Mouse (Mus musculus): ENCODE results near the gene Klhdc8a. TPM values are rescaled to one million over a fixed set of nuclear protein-coding genes. Genes with fewer than 3 reads are reported as not detected.
"Not testable (repeated sequence)": the region's sequence is repeated elsewhere in the genome, so short reads cannot be mapped to it uniquely, and the experiment has no call there.

Gene Klhdc8a
- polyA plus RNA-seq, 1 experiment from 2014 or later: 141 TPM

- DNase-seq (ENCODE audit: low read depth, low spot score): no peak
- no peak for TF ChIP-seq CTCF (IDR thresholded peaks at IDR 0.05)
- ChIA-PET CTCF (interaction anchor here (0.9 to 2.6 kb wide), 2 partner anchors 16 to 23 kb away, joined by 3 to 12 read pairs; no protein-coding TSS in a partner anchor), POLR2A (interaction anchor here (0.5 to 1.9 kb wide), 2 partner anchors 9 to 11 kb away, joined by 3 to 6 read pairs; no protein-coding TSS in a partner anchor)
- in situ Hi-C loops (cut with MboI; ENCODE audit: low pct_unique_long_range_greater_than_20kb): no loop called here
- H3K27me3 ChIP-seq: no peaks in the 10 kb centered on the region
- no peak for ATAC-seq
Observed at GRCm38 (mm10) chr1:132268418-132269060, 29.9 kb upstream of the Klhdc8a start.

GRCm38 (mm10) chr1:132271237-132271636 is 27.2 kb upstream of the Klhdc8a start:
- TF ChIP-seq CTCF (IDR thresholded peaks at IDR 0.05): no peak
- no peak for ATAC-seq
- in situ Hi-C loops (cut with MboI; ENCODE audit: low pct_unique_long_range_greater_than_20kb): no loop called here
- DNase-seq (ENCODE audit: low read depth, low spot score): no peak
- CTCF ChIA-PET: interaction anchor here (0.9 to 1.5 kb wide), 2 partner anchors 9 to 44 kb away, joined by 3 to 4 read pairs; no protein-coding TSS in a partner anchor
- POLR2A ChIA-PET: interaction anchor here (0.6 kb wide), 2 partner anchors 66 to 84 kb away, joined by 3 read pairs; no protein-coding TSS in a partner anchor
- H3K27me3 ChIP-seq: no peaks in the 10 kb centered on the region

GRCm38 (mm10) chr1:132276694-132277093 is 21.7 kb upstream of the Klhdc8a start:
- no peaks in the 10 kb centered on the region for H3K27me3 ChIP-seq
- in situ Hi-C loops (cut with MboI; ENCODE audit: low pct_unique_long_range_greater_than_20kb): loop anchor here (25.0 kb wide), 1 partner anchor 539 kb away; the partner anchor contains the start of gene Slc26a9
- POLR2A ChIA-PET: interaction anchor here (1.6 kb wide), 1 partner anchor 11 kb away, joined by 4 read pairs; no protein-coding TSS in a partner anchor
- no peak for TF ChIP-seq CTCF (IDR thresholded peaks at IDR 0.05)
- no peak for ATAC-seq
- CTCF ChIA-PET: interaction anchor here (0.6 kb wide), 1 partner anchor 21 kb away, joined by 3 read pairs; no protein-coding TSS in a partner anchor
- no peak for DNase-seq (ENCODE audit: low read depth, low spot score)

GRCm38 (mm10) chr1:132277124-132277523 is 21.3 kb upstream of the Klhdc8a start:
- in situ Hi-C loops (cut with MboI; ENCODE audit: low pct_unique_long_range_greater_than_20kb): loop anchor here (25.0 kb wide), 1 partner anchor 540 kb away; the partner anchor contains the start of gene Slc26a9
- TF ChIP-seq CTCF (IDR thresholded peaks at IDR 0.05): no peak
- no peak for ATAC-seq
- H3K27me3 ChIP-seq: no peaks in the 10 kb centered on the region
- DNase-seq (ENCODE audit: low read depth, low spot score): no peak
- ChIA-PET POLR2A (interaction anchor here (1.6 kb wide), 1 partner anchor 11 kb away, joined by 4 read pairs; no protein-coding TSS in a partner anchor), CTCF (interaction anchor here (0.6 kb wide), 1 partner anchor 22 kb away, joined by 3 read pairs; no protein-coding TSS in a partner anchor)

GRCm38 (mm10) chr1:132280636-132281035 is 17.8 kb upstream of the Klhdc8a start:
- CTCF ChIA-PET: interaction anchor here (1.3 to 3.1 kb wide), 5 partner anchors 10 to 124 kb away, joined by 3 to 10 read pairs (median 4); no protein-coding TSS in a partner anchor
- not testable (repeated sequence) for DNase-seq (ENCODE audit: low read depth, low spot score); H3K27me3 ChIP-seq
- POLR2A ChIA-PET: interaction anchor here (0.8 to 1.6 kb wide), 2 partner anchors 11 to 87 kb away, joined by 3 read pairs; no protein-coding TSS in a partner anchor
- peak; percentile 63 for ATAC-seq
- in situ Hi-C loops (cut with MboI; ENCODE audit: low pct_unique_long_range_greater_than_20kb): loop anchor here (25.0 kb wide), 1 partner anchor 543 kb away; the partner anchor contains the start of gene Slc26a9

GRCm38 (mm10) chr1:132281523-132282176 is 16.8 kb upstream of the Klhdc8a start:
- H3K27me3 ChIP-seq: no peaks in the 10 kb centered on the region
- POLR2A ChIA-PET: interaction anchor here (0.6 to 1.6 kb wide), 3 partner anchors 10 to 1795 kb away, joined by 3 to 4 read pairs (median 4); no protein-coding TSS in a partner anchor
- in situ Hi-C loops (cut with MboI; ENCODE audit: low pct_unique_long_range_greater_than_20kb): loop anchor here (25.0 kb wide), 1 partner anchor 544 kb away; the partner anchor contains the start of gene Slc26a9
- DNase-seq (ENCODE audit: low read depth, low spot score): no peak
- no peak for ATAC-seq
- CTCF ChIA-PET: interaction anchor here (0.7 to 3.1 kb wide), 3 partner anchors 10 to 74 kb away, joined by 3 to 10 read pairs (median 4); no protein-coding TSS in a partner anchor
- TF ChIP-seq CTCF (IDR thresholded peaks at IDR 0.05): no peak

GRCm38 (mm10) chr1:132282177-132282536 is 16.3 kb upstream of the Klhdc8a start:
- ChIA-PET POLR2A (interaction anchor here (1.0 kb wide), 1 partner anchor 9 kb away, joined by 4 read pairs; no protein-coding TSS in a partner anchor), CTCF (interaction anchor here (0.9 to 1.1 kb wide), 2 partner anchors 9 to 15 kb away, joined by 3 to 4 read pairs; no protein-coding TSS in a partner anchor)
- DNase-seq (ENCODE audit: low read depth, low spot score) (no peak), ATAC-seq (no peak)
- H3K27me3 ChIP-seq: no peaks in the 10 kb centered on the region
- in situ Hi-C loops (cut with MboI; ENCODE audit: low pct_unique_long_range_greater_than_20kb): loop anchor here (25.0 kb wide), 1 partner anchor 545 kb away; the partner anchor contains the start of gene Slc26a9
- no peak for TF ChIP-seq CTCF (IDR thresholded peaks at IDR 0.05)

GRCm38 (mm10) chr1:132283018-132283417 is 15.4 kb upstream of the Klhdc8a start:
- H3K27me3 ChIP-seq: no peaks in the 10 kb centered on the region

GRCm38 (mm10) chr1:132286735-132287134 is 11.7 kb upstream of the Klhdc8a start:
- ChIA-PET CTCF (interaction anchor here (1.1 kb wide), 1 partner anchor 26 kb away, joined by 5 read pairs; no protein-coding TSS in a partner anchor), POLR2A (interaction anchor here (0.9 to 1.4 kb wide), 3 partner anchors 11 to 17 kb away, joined by 3 to 5 read pairs (median 3); partner anchors contain the start of gene Klhdc8a)
- TF ChIP-seq CTCF (IDR thresholded peaks at IDR 0.05): no peak
- ATAC-seq: no peak
- in situ Hi-C loops (cut with MboI; ENCODE audit: low pct_unique_long_range_greater_than_20kb): loop anchor here (25.0 kb wide), 1 partner anchor 549 kb away; the partner anchor contains the start of gene Slc26a9
- H3K27me3 ChIP-seq: no peaks in the 10 kb centered on the region
- DNase-seq (ENCODE audit: low read depth, low spot score): no peak

More at GRCm38 (mm10) chr1:132283018-132283417, 15.4 kb upstream of the Klhdc8a start:
- ChIA-PET POLR2A (no interaction called here), CTCF (interaction anchor here (0.9 to 1.1 kb wide), 4 partner anchors 8 to 127 kb away, joined by 3 to 4 read pairs (median 4); no protein-coding TSS in a partner anchor)
- in situ Hi-C loops (cut with MboI; ENCODE audit: low pct_unique_long_range_greater_than_20kb): loop anchor here (25.0 kb wide), 1 partner anchor 546 kb away; the partner anchor contains the start of gene Slc26a9
- TF ChIP-seq CTCF (IDR thresholded peaks at IDR 0.05): no peak
- ATAC-seq (no peak), DNase-seq (ENCODE audit: low read depth, low spot score) (no peak)
